Mouse (Mus musculus): ENCODE measurements around the gene Hist2h2aa1. TPM values are rescaled to one million over a fixed set of nuclear protein-coding genes. Genes with fewer than 3 reads are reported as not detected.
"Not testable (repeated sequence)": the region's sequence is repeated elsewhere in the genome, so short reads cannot be mapped to it uniquely, and the experiment has no call there.

Gene Hist2h2aa1
- polyA plus RNA-seq, 1 experiment from 2014 or later = 17.4 TPM

DNA sequence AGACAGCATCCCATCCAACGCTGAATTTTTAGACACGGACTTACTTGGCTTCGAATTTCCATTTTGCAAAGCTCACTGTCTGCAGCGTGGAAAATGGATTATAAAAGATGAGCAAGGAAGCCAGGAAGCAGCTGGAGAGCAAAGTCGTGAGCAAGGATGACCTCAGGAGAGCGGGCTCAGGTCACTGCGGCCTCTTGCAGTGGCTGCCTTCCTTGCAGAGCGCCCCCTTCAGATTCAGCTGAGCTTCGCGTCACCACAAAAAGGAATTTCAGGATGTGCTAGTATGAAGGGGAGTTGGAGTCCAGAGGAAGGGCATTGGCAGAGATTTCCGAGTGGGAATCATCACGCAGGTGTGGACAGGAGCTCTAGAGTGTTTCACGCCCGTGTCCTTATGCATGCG lies 36.1 kb upstream of the Hist2h2aa1 start:
- Histone ChIP-seq H3K4me1 (ENCODE audit: control insufficient read depth, insufficient read depth, low read length) (no peaks in the 10 kb centered on the region), H3K4me2 (ENCODE audit: low read depth, low read length) (no peak overlapping the region), H3K27me3 (ENCODE audit: control insufficient read depth, insufficient read depth, low read length) (no peaks in the 10 kb centered on the region), H3K9me3 (ENCODE audit: control insufficient read depth, low read length) (no peaks in the 10 kb centered on the region), H3K9ac (replicated peaks; ENCODE audit: low read depth, low read length) (no peak overlapping the region), H3K36me3 (ENCODE audit: control insufficient read depth, insufficient read depth, low read length) (no peaks in the 10 kb centered on the region), H3K4me3 (ENCODE audit: low read depth, low read length) (no peak overlapping the region), H3K27ac (ENCODE audit: low read depth, low read length) (no peak overlapping the region)
- WGBS = 32% methylated on average over 15 of the region's 15 CpGs
- ATAC-seq (ENCODE audit: low read depth) = no peak

DNA sequence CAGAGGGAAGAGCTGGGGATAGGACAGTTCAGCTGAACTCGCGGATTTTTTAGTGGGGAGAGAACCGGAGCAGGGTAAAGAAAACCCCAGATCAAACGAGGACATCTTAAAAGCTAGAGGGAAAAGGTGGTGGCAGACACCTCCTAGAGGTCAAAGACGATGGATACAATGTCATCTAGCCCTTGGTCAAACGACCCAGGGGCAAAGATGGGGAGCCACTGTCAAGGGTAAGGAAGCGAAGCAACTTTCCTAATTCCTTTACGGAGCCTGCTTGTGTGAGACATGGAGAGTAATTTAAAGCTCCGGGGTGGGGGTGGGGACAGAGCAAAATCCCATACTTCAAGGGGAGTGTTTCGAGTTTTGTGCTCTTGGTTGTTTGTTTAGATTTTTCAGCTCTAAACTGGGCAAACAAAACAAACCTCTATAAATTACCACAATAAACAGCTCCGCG lies 26.1 kb upstream of the Hist2h2aa1 start:
- H3K4me1 ChIP-seq (ENCODE audit: control insufficient read depth, insufficient read depth, low read length) = peaks cover 13% of the 10 kb centered on the region
- H3K27me3 ChIP-seq (ENCODE audit: control insufficient read depth, insufficient read depth, low read length) = no peaks in the 10 kb centered on the region
- H3K9ac ChIP-seq (replicated peaks; ENCODE audit: low read depth, low read length) = peak overlapping the region; percentile 50
- H3K9me3 ChIP-seq (ENCODE audit: control insufficient read depth, low read length) = no peaks in the 10 kb centered on the region
- ATAC-seq (ENCODE audit: low read depth) = peak; percentile 40
- peak overlapping the region; percentile 95 for H3K27ac ChIP-seq (ENCODE audit: low read depth, low read length)
- WGBS = 0% methylated on average over 12 of the region's 12 CpGs
- no peaks in the 10 kb centered on the region for H3K36me3 ChIP-seq (ENCODE audit: control insufficient read depth, insufficient read depth, low read length)
- H3K4me2 ChIP-seq (ENCODE audit: low read depth, low read length) = peak overlapping the region; percentile 83
- H3K4me3 ChIP-seq (ENCODE audit: low read depth, low read length) = peak overlapping the region; percentile 48

DNA sequence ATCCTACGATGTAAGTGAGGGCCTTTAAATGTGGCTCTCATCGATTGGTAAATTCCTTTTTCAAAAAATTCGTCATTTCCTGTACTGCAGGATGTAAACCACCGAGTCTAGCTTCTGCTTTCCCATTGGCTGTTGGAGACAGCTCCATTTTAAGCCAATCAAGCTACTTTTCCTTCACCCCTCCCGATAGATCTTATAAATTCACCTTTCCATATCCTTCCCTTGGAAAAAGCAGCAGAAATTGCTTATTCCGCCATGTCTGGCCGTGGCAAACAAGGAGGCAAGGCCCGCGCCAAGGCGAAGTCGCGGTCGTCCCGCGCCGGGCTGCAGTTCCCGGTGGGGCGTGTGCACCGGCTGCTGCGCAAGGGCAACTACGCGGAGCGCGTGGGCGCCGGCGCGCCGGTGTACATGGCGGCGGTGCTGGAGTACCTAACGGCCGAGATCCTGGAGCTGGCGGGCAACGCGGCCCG lies 25.6 kb upstream of the Hist2h2aa1 start, which contains the start of the genes Bola1 and Hist2h2ab:
TSS of gene Bola1 (minus strand) at position 49 of the 470 bp plus-strand sequence.
TSS of gene Hist2h2ab (plus strand) at position 205 of the 470 bp plus-strand sequence.
- peak within 1 kb of the TSS; percentile 48 for H3K4me3 ChIP-seq (ENCODE audit: low read depth, low read length)
- no peaks in the 10 kb centered on the region for H3K36me3 ChIP-seq (ENCODE audit: control insufficient read depth, insufficient read depth, low read length)
- H3K4me2 ChIP-seq (ENCODE audit: low read depth, low read length) = peak within 1 kb of the TSS; percentile 83
- H3K27ac ChIP-seq (ENCODE audit: low read depth, low read length) = peak within 1 kb of the TSS; percentile 95
- ATAC-seq (ENCODE audit: low read depth) = peak; percentile 92
- H3K9me3 ChIP-seq (ENCODE audit: control insufficient read depth, low read length) = no peaks in the 10 kb centered on the region
- H3K9ac ChIP-seq (replicated peaks; ENCODE audit: low read depth, low read length) = peak within 1 kb of the TSS; percentile 54
- H3K4me1 ChIP-seq (ENCODE audit: control insufficient read depth, insufficient read depth, low read length) = peaks cover 13% of the 10 kb centered on the region
- no peaks in the 10 kb centered on the region for H3K27me3 ChIP-seq (ENCODE audit: control insufficient read depth, insufficient read depth, low read length)
- under 1% methylated on average over 37 of the region's 37 CpGs for WGBS

DNA sequence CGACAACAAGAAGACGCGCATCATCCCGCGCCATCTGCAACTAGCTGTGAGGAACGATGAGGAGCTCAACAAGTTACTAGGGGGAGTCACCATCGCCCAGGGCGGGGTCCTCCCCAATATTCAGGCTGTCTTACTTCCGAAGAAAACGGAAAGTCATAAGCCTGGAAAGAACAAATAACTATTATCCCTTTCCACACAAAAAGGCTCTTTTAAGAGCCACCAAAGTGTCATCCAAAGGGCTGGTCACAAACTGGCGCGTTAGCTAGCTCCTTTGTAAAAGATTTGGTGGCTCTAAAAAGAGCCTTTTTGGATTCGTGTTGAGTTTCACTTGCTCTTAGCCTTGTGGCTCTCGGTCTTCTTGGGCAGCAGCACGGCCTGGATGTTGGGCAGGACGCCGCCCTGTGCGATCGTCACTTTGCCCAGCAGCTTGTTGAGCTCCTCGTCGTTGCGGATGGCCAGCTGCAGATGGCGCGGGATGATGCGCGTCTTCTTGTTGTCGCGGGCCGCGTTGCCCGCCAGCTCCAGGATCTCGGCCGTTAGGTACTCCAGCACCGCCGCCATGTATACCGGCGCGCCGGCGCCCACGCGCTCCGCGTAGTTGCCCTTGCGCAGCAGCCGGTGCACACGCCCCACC lies 25.0 kb upstream of the Hist2h2aa1 start:
- not testable (repeated sequence) for H3K36me3 ChIP-seq (ENCODE audit: control insufficient read depth, insufficient read depth, low read length); H3K9me3 ChIP-seq (ENCODE audit: control insufficient read depth, low read length); H3K27me3 ChIP-seq (ENCODE audit: control insufficient read depth, insufficient read depth, low read length)
- H3K4me2 ChIP-seq (ENCODE audit: low read depth, low read length) = peak overlapping the region; percentile 83
- H3K27ac ChIP-seq (ENCODE audit: low read depth, low read length) = peak overlapping the region; percentile 95
- H3K4me3 ChIP-seq (ENCODE audit: low read depth, low read length) = peak overlapping the region; percentile 48
- peak overlapping the region; percentile 54 for H3K9ac ChIP-seq (replicated peaks; ENCODE audit: low read depth, low read length)
- peak; percentile 38 for ATAC-seq (ENCODE audit: low read depth)
- H3K4me1 ChIP-seq (ENCODE audit: control insufficient read depth, insufficient read depth, low read length) = peaks cover 13% of the 10 kb centered on the region
- under 1% methylated on average over 23 of the region's 47 CpGs for WGBS

GRCm38 (mm10) chr3:96220765-96221639 lies 24.3 kb upstream of the Hist2h2aa1 start, which contains the start of the genes Hist2h2ac and Hist2h2be:
TSS of gene Hist2h2ac (minus strand) at chr3:96220880.
TSS of gene Hist2h2be (plus strand) at chr3:96221119.
- Histone ChIP-seq H3K4me1 (ENCODE audit: control insufficient read depth, insufficient read depth, low read length) (peaks cover 13% of the 10 kb centered on the region), H3K9ac (replicated peaks; ENCODE audit: low read depth, low read length) (peak within 1 kb of the TSS; percentile 54), H3K36me3 (ENCODE audit: control insufficient read depth, insufficient read depth, low read length) (no peaks in the 10 kb centered on the region), H3K4me2 (ENCODE audit: low read depth, low read length) (peak within 1 kb of the TSS; percentile 83), H3K27ac (ENCODE audit: low read depth, low read length) (peak within 1 kb of the TSS; percentile 95), H3K27me3 (ENCODE audit: control insufficient read depth, insufficient read depth, low read length) (no peaks in the 10 kb centered on the region), H3K9me3 (ENCODE audit: control insufficient read depth, low read length) (no peaks in the 10 kb centered on the region), H3K4me3 (ENCODE audit: low read depth, low read length) (peak within 1 kb of the TSS; percentile 48)
- WGBS = under 1% methylated on average over 43 of the region's 43 CpGs
- ATAC-seq (ENCODE audit: low read depth) = peak; percentile 77

DNA sequence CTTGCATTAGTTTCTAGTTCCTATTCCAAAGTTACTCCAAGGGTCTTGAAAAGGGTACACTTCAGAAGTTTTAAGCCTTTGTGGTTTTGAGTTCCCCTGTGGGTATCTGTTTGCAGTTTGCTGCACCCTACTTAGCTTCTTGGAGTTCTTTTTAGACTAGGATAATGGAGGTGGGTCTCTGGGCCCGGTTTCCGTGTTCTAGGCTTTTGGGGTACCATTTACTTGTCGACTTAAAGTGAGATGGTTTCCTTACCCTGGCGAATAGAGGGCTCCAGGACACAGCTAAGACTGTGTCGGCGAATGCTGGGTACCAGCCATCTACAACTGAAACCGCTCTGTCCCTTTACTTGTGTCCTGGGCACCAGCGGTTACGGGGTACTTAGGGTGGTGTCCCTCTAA lies 23.7 kb upstream of the Hist2h2aa1 start:
- Histone ChIP-seq H3K4me3 (ENCODE audit: low read depth, low read length) (peak overlapping the region; percentile 48), H3K9ac (replicated peaks; ENCODE audit: low read depth, low read length) (peak overlapping the region; percentile 54), H3K9me3 (ENCODE audit: control insufficient read depth, low read length) (no peaks in the 10 kb centered on the region), H3K27ac (ENCODE audit: low read depth, low read length) (peak overlapping the region; percentile 95), H3K27me3 (ENCODE audit: control insufficient read depth, insufficient read depth, low read length) (no peaks in the 10 kb centered on the region), H3K4me1 (ENCODE audit: control insufficient read depth, insufficient read depth, low read length) (peaks cover 13% of the 10 kb centered on the region), H3K4me2 (ENCODE audit: low read depth, low read length) (peak overlapping the region; percentile 83), H3K36me3 (ENCODE audit: control insufficient read depth, insufficient read depth, low read length) (no peaks in the 10 kb centered on the region)
- 16% methylated on average over 9 of the region's 9 CpGs for WGBS
- ATAC-seq (ENCODE audit: low read depth) = no peak

GRCm38 (mm10) chr3:96222774-96223173 lies 22.5 kb upstream of the Hist2h2aa1 start:
- no peak overlapping the region for H3K4me3 ChIP-seq (ENCODE audit: low read depth, low read length)
- peaks cover 13% of the 10 kb centered on the region for H3K4me1 ChIP-seq (ENCODE audit: control insufficient read depth, insufficient read depth, low read length)
- no peak overlapping the region for H3K27ac ChIP-seq (ENCODE audit: low read depth, low read length)
- no peak overlapping the region for H3K9ac ChIP-seq (replicated peaks; ENCODE audit: low read depth, low read length)
- no peak for ATAC-seq (ENCODE audit: low read depth)
- H3K9me3 ChIP-seq (ENCODE audit: control insufficient read depth, low read length) = no peaks in the 10 kb centered on the region
- H3K36me3 ChIP-seq (ENCODE audit: control insufficient read depth, insufficient read depth, low read length) = no peaks in the 10 kb centered on the region
- H3K27me3 ChIP-seq (ENCODE audit: control insufficient read depth, insufficient read depth, low read length) = no peaks in the 10 kb centered on the region
- peak overlapping the region; percentile 83; the same call in 1 of the 2 replicates for H3K4me2 ChIP-seq (ENCODE audit: low read depth, low read length)
- 92% methylated on average over 4 of the region's 4 CpGs for WGBS

DNA sequence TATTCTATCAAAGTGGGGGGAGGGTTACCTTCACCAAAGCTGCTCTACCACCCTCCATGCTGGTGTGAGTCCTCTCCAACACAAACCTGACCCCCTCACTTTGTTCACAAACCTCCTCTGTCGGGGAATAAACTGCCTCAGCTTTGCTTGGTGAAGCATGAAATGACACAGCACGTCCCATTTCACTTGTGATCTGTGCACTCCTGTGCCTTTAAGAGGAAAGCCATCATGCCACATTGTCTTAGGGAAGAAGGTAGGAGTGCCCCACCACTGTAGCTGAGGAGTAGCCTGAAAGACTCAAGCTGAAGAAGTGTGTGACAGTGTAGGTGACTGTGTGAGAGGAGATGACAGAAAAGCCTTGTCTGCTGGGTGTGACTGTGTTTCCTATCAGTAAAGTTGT lies 19.9 kb upstream of the Hist2h2aa1 start:
- 11% methylated on average over 2 of the region's 2 CpGs for WGBS
- Histone ChIP-seq H3K4me2 (ENCODE audit: low read depth, low read length) (no peak overlapping the region), H3K27me3 (ENCODE audit: control insufficient read depth, insufficient read depth, low read length) (no peaks in the 10 kb centered on the region), H3K9me3 (ENCODE audit: control insufficient read depth, low read length) (no peaks in the 10 kb centered on the region), H3K4me1 (ENCODE audit: control insufficient read depth, insufficient read depth, low read length) (peaks cover 10% of the 10 kb centered on the region), H3K36me3 (ENCODE audit: control insufficient read depth, insufficient read depth, low read length) (no peaks in the 10 kb centered on the region), H3K27ac (ENCODE audit: low read depth, low read length) (no peak overlapping the region), H3K4me3 (ENCODE audit: low read depth, low read length) (no peak overlapping the region), H3K9ac (replicated peaks; ENCODE audit: low read depth, low read length) (no peak overlapping the region; the same call in 1 of the 2 replicates)
- no peak for ATAC-seq (ENCODE audit: low read depth)

Data from neural tube, embryonic 14.5 days (tissue).